Mouse (Mus musculus) heart, adult 8-10 months (tissue): ENCODE data around the gene Slc35e3. TPM values are rescaled to one million over a fixed set of nuclear protein-coding genes. Genes with fewer than 3 reads are reported as not detected.

Experiments
- DNase-seq: peaks from one replicate; pipeline ENCODE4 v3.0.0; 2022; ENCODE audit warnings: low spot score
- total RNA-seq, 4 experiments: library from RNA; stranded (reverse); gene quantifications; 2 replicates each; pipeline ENCODE4 v1.2.4; 2022

The Slc35e3 gene
- total RNA-seq = 1 to 10 TPM; 7.7 to 9.3 (median 7.8) TPM

DNA sequence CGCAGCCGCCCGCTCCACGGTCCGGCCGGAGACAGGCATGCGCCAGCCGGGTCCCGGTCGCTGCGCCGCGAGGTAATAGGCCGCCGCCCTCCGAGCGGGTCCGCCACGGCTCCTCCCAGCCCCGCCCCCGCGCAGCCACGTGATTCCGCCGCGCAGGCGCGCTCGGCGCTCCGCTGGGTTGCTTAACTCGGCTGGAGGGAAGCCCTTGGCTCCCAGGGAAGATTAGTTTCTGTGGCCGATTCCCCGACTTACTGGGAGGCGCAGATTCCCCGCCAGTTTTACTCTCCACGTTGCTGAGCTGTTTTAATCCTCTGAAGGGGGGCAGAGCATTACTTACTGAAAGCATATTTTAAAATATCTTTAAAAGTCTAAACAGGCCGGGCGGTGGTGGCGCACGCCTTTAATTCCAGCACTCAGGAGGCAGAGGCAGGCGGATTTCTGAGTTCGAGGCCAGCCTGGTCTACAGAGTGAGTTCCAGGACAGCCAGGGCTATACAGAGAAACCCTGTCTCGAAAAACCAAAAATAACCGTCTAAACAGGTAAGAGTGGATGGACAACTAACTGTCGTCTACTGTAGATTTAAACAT, at the start of gene Slc35e3:
Slc35e3 (minus strand) TSS at position 69 of the 587 bp plus-strand sequence.
- DNase-seq = peak; percentile 96

DNA sequence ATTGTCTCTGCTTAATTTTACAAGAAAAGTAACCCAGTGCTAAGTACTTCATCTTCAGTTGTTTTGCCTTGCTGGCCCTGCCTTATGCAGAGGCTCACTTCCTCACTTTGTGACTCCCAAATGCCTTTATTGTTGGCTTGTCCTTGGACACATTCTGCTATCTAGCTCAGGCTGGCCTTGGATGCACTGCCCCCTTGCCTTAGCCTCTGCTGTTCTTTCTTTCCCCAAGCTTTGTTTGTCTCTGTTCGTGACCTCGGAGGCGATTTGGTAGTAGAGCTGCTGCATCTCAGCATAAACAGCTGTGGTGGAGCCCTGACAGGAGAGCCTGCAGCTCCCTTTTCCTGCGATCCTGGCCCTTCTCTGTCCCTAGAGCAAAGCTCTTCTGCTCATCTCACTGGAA, 49.0 kb upstream of the Slc35e3 start:
- DNase-seq = no peak

DNA sequence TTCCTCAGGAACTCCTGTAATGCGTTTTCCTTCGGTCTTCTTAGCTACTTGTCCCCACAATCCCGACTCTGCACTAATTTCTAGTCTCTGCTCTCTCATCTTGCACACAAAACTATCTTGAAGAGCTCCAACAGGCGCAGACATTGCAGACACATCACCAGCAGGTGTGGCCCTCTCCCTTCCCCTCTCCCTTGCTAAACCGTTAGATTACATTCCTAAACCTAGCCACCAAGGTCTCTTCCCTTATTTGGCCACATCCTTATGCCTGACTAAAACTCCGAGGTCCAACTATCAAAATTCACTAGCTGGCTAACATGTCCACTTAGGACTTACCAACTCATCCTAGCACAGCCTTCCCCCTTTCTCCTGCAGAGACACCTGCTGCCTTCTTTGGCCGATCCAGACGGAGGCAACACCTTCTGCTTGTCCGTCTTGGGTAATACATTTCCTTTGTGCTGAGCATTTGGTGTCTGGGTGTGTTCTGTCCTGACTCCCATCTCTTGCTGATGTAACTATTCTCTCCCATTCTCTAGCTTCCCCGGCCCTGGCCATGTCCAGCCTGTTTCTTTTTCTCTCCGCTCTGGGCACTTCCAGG, 47.4 kb upstream of the Slc35e3 start:
- no peak for DNase-seq

DNA sequence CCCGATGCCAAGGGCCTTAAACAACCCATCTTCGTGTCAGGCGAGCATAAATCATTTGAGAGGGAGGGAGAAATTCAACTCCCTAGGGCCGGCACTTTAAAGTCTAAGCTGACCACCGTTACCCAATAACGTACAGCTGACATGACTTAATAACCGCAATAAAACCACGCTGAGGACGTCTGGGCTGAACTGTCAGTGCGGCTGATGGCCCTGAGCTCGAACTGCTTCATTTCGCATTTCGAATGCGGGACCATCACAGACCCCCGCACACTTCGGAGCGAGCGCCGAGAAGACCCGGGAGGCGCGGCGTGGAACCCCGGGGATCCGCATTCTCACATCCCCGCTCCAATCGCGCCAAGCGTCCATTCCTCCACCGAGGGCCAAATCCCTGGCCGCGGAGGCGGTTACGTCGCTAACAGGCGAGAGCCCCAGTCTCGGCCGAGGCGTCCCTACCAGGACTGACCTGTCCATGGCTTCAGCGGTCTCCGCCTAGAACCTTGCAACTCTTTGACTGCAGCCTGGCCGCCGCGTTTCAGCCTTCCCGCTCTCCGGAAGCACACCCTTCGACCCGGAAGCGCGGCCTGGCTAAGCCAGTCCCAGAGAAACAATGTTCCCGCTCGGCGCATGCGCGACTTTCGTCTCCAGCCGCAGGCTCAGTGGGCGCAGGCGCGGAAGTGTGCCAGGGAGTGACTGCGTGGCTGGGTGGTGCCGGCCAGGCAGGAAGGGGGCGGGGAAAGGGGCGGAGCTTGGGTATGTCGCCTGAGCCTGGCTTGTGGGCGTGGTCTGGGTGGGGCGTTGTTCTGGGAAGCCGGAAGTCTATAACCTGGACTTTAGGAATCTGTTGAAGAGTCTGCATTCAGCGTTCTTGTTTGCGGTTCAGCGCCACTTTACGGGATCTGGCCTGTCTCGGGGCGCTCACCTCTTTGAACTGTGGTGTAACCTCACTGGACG, 46.3 kb upstream of the Slc35e3 start, which contains the start of gene Nup107:
Nup107 (minus strand) TSS at position 565 of the 951 bp plus-strand sequence.
- peak; percentile 100 for DNase-seq

DNA sequence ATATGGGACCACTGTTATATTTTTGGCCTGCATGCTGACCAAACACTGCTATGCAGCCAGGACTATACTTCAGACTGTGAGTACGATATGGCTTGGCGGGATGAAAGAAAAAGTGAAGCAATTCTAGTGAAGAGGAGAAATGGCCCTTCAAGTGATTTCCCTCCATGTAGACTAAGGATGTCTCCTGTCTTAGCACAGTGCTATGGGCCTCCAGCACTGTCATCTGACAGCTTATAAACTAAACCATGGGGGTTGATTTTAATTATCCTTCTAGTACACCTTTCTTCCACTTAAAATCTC, 45.0 kb upstream of the Slc35e3 start:
- no peak for DNase-seq

DNA sequence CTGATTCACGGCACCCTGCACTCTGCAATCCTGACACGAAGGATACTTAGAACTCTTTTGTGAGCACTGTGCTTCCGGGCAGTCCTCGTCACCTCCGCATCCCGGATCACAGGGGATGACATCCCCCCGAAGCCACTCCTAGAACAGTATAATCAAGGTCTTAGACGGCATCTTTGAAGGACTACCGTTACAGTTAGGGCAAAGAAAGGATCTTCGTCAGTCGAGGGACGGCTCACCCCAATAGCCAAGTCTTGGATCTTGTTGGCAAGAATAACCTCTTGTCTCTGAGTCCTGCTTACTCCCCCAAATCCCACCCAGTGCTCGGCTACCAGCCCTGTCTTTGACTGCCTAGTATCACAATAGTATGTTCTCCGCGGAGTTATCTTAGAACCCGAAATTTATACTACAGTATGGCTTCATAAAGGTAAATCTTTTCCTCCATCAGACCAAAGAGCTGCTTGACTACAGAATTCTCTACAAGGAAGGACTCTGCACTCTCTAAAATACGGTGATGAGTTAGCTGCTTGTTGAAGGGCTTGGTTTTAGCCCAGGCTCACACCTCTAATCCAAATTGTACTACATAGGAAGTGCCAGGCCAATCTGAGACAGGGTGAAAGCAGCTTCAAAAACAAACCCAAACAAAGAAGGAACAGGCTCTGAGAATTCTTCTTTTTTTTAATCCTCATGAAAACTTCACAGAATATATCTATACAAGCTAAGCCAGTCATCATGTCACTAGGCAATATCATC, 44.4 kb upstream of the Slc35e3 start:
- no peak for DNase-seq

DNA sequence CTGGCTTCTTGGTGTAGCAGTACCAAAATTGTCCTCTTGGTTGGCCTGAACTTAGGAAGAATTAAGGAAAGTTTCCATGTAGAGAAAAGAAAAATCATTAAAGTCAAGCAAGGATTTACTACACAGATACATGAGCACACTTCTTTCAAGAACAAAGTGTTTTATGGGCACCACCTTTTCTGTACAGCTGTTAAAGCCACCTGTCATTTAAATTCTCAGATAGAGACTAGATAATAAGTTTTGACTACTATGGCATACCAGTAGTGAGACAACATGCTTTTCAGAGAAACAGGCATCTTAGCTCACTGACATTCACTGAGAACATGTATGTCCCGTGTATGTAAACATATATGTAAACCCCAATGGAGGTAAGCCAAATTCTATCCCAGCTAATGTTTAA, 43.8 kb upstream of the Slc35e3 start:
- no peak for DNase-seq

DNA sequence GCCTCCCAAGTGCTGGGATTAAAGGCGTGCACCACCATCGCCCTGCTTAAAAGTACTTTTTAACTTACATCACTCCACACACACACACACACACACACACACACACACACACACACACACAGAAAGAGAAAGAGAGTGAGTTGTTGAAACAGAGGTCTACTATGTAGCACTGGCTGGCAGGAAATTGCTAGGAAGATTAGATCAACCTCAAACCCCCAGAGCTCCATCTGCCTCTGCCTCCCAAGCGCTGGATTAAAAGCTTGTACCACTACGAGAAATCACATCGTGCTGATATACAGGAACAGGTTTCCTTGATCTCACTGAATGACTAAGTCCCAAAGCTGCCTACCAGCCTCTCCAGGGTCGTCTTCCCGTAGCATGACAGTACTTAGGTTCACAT, 38.5 kb upstream of the Slc35e3 start:
- no peak for DNase-seq

DNA sequence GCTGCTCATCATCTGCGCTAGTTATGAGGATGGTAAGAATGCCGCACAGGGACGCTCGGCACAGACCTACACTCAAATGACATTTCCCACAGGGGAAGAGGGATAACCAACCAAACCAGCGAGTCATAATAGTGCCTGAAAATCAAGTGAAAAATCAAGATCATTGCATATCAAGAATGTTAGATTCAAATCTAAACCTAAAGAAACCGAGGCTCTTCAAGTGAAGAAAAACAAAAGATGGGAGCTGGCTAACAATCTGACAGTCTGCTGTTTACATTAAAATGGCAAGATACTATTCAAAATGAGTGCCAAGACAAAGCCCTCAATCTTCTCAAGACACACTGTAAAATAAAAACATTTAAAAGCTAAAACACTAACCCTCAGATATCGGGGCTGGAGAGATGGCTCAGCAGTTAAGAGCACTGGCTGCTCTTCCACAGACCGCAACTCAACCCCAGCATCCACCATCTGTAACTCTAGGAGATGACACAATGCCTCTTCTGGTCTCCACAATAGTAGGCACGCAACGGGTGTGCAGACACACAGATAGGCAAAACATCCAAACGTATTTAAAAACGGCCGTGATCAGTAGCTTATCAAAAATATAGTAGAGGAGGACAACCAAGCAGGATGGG, 37.7 kb upstream of the Slc35e3 start:
- no peak for DNase-seq

DNA sequence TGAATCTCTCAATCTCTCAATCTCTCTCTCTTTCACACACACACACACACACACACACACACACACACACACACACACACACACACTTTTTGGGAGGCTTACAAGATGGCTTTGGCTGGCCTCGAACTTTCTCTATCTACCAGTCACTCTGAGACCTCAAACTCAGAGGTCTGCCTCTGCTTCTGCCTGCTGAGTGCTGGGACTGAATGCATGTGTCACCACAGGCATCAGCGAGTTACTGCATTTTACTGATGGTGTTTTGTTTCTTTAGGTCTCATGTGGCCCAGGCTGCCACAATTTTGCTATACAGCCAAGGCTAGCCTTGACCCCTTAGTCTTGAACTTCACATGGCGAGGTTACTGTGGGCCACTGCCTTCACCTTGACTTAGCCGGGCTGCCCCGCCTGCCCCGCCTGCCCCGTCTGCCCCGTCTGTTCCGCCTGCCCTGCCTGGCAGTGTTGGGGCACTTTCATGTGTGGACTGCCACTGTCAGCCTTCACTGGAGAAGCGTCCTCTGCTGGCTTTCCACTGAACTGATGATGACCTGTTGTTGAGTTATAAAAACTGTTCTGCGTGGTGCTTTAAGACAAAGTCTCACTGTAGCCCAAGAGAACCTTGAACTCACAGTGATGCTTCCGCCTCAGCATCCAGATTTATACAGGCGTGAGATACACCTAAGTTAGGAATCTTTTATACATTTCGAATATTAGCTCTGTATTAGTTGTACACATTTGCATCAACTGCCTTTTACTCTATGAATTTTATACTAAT, 36.5 kb upstream of the Slc35e3 start:
- DNase-seq = no peak

DNA sequence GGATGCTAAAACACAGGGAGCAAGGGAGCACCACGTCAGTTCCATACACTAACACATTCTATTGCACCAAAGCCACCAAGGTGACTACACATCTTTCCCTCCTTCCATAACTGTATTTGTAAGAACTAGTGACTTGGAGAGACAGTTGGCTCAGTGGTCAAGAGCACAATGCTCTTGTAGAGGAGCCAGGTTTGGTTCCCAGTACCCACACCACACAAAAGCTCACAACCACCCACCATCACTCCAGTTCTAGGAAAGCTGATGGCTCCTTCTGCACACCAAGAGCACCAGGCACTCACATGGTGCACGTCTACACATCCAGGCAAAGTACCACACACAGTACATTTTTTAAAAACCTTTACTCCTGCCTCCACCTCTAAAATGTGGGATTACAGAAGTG, 35.9 kb upstream of the Slc35e3 start:
- DNase-seq = no peak

DNA sequence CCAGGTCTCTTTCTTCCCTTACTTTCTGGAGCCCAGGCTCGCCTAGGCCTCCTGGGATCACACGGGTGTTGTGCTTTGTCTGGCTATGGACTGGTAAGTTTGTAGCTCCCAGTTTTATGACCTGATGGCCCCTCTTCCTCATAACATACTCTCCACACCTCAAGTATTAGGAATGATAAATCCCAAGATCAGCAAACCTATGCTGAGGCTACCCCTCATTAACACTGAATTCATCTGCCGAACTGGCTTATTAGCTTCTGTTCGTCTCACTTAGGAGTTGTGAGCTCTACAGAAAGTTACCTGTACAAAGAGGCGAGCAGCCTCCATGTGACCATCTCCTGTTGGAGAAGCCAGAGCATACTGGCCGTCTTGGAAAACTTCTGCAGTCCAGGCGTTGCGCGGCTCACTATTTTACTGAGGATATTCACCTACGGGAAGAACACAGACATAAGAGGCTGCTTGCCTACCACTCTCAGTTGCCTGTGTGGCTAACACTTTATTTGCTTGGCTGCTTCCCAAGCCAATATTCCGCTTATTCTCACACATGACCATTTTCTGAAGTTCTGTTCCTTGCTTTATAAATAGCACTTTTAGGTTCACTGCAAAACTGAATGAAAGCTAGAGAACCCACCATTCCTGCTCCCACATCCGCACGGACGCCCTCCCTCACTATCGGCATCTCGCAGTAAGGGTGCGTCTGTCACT, 35.0 kb upstream of the Slc35e3 start:
- DNase-seq = no peak

DNA sequence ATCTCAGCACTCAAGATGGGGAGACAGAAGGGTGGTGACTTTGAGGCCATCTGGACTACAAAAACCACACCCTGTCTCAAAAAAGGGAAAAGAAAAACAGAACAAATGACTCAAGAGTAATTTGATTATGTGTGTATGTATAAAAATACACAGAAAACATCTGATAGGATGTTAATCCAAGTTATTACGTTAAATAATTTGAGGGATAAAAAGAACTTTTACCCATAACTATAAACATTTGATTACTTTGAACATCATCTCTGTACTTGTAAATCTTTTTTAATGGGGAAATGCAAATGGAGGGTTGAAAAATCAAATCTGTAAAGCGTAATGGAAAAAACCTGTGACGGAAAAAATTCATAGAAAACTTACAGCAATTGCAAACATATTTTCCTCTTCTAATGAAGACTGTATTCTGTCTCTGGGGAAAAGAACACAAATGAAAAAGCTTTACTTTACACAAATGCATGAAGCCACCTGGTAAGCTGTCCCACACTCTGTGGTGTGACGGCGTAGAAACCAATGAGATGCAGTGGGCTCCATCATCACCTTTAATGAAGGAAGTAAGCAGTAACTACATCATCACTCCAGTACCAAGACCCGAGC, 34.2 kb upstream of the Slc35e3 start:
- DNase-seq = no peak

DNA sequence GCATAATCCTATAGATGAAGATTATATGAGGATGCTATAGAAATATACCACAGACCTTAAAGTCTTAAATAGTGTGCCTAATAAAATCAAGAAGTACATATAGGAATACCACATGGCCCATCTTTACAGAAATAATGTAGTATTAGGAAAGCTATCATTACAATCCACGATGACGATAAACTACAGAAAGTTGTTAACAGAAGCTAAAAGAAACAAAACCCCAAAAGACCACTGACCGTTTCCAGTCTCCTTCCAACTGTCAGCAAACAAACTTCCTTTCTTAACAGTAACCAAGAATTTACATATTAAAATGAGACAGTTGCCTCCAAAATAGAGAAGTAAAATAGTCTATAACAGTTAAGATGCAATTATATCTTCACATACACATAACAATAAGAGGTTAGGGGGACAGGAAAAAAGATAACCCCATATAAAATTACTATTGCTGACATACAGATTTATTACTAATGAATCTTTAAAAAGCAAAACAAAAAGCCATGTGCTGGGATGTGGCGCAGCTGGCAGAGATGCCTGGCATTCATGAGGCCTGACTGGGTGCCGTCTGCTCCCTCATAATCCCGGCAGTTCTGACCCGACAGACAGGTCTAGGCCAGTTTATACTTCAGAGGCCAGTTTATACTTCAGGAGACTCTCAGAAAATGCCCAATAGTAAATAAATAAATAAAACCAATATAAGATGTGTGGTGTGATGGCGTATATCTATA, 33.6 kb upstream of the Slc35e3 start:
- no peak for DNase-seq

DNA sequence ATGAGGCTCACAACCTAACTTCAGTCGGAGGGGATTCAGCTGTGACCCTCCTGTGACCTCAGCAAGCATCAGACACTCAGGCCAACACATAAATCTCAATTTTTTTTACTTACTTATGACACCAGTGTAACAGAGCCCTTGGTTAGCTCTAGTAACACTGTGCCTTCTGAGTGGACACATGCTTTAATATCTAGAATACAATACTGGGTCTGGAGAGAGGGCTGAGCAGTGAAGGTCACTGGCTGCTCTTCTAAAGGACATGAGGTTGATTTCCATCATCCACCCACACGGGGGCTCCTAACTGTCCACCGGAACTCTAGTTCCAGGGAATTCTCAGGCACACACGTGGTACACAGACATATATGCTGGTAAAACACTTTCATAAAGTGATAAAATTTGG, 32.8 kb upstream of the Slc35e3 start:
- DNase-seq = no peak

DNA sequence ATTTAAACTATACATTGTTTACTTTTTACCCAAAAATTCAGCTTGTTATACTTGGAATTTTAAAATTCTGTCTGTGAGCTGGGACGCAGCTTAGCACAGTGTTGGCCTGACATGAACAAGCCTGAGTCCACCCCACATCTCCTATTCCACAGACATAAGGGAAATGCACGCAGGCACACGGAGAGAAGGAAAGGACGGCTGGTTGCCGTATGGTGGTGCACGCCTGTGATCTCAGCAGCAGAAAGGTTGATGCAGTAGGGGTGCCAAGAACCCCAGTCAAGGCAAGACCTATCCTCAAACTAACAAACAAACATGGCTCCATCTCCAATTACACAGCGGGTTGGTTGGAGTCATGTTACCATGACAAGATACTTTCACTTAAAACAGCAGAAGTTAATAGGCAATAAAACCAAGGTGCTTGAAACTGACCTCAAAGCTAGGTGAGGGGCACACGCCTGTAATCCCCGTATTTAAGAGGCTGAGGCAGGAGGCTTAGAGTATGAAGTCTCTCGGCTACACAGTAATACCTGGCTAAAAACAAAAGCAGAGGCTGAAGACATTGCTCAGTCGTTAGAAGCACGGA, 32.3 kb upstream of the Slc35e3 start:
- no peak for DNase-seq

DNA sequence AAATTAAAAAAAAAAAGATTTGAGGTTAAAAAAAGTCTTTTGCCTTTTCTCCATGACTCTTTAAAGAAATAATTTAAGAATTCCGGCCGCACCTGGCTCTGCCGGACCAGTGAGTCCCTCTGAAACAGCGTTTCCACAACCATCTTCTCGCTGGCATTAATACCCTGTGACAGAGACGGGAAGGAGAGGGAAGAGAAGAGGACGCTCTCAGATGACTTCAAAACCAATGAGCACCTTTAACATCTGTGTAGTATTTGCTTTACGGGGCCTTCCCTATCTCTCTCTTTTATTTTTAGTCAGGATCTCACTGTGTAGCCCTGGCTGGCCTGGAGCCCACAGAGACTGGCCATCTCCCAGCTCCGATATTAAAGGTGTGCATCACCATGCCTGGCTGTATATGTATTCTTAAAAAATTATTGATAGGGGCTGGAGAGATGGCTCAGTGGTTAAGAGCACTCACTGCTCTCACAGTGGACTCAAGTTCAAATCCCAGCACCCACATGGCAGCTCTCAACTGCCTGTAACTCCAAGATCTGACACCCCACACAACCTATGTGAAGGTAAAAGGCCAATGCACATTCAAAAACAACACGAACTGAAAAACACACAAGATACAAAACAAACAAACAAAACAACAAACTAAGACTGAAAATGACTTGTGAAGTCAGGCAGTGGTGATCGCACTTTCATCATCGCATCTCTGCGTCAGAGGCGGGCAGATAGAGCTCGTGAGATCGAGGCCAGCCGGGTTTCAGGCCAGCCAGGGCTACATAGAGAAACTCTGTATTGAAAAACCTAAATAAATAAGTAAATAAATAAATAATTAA, 31.5 kb upstream of the Slc35e3 start:
- DNase-seq = no peak

DNA sequence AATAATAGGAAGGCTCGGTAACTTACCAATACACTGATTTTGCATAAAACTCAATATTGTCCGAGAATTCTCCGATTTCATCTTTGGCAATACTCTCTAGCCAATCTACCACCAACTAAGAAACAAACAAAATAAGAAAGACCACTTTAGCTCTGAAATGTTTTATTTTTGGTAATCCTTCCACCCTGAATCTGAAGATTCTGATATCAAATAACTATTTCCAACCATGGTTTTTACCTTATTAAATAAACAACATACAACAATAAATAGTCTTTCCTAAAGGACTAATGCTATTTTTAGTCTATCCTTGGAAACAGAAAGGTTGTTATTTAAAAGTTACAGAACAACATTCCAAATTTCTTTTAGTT, 30.9 kb upstream of the Slc35e3 start:
- DNase-seq = no peak
